Comparison of ENCODE assay signal across 11 mouse cellular contexts in the genomic region with DNA sequence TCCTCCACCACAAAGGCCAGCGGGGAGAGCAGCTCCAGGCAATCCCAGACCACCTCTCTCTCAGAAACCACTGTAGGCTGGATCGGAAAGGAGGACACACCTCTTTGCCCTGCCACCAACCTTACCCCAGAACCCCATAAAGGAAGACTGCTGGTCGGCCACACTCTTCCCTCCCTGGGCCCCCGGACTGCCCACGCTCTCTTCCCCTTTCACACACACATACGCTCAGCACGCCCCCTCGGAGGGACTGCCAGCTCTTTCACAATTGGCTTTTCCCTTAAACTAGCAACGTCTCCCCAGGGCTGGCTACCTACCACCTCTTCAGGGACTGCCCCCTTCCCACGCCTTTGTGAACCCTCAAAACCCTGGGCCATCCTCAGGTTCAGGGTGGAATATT. TPM values are rescaled to one million over a fixed set of nuclear protein-coding genes. Genes with fewer than 3 reads are reported as not detected.
A peak's percentile ranks its signal among the peaks of the same experiment; 100 is the strongest.
DNase-seq lines count a peak whose midpoint lies in the region; ATAC-seq and TF ChIP-seq lines count a peak whose summit lies in the region.
"Had no signal": no experiment of that assay in that cellular context is flagged by ENCODE, and none has a peak within 500 bp of the region (broad histone marks: within the 10 kb centered on the region; RNA-seq: fewer than 3 reads in every experiment).

No protein-coding gene starts in this region.

- H3K36me3 ChIP-seq in hindbrain, postnatal 0 days (ENCODE audit: insufficient read depth, low read length), result no peaks in the 10 kb centered on the region
- peaks cover 6% of the 10 kb centered on the region; the same call in 1 of the 2 replicates for H3K36me3 ChIP-seq in hindbrain, embryonic 11.5 days (ENCODE audit: control insufficient read depth, insufficient read depth, low read length)
- peaks cover 84 to 96% of the 10 kb centered on the region in 2 experiments for H3K36me3 ChIP-seq in CH12.LX (replicated peaks in 1 of 2; ENCODE audit: control insufficient read depth in 1 of 2, insufficient read depth in 1 of 2, low read length in 1 of 2)
- peaks cover 82% of the 10 kb centered on the region for H3K36me3 ChIP-seq in forebrain, embryonic 13.5 days (ENCODE audit: poor library complexity, severe bottlenecking)
- peaks cover 3% of the 10 kb centered on the region; the same call in 1 of the 2 replicates for H3K36me3 ChIP-seq in liver, postnatal 0 days (replicated peaks; ENCODE audit: insufficient read depth, low read length)

- H3K9me3 ChIP-seq in hindbrain, postnatal 0 days (ENCODE audit: low read length), result no peaks in the 10 kb centered on the region
- no peaks in the 10 kb centered on the region for H3K9me3 ChIP-seq in hindbrain, embryonic 11.5 days (ENCODE audit: control insufficient read depth, low read length)
- no peaks in the 10 kb centered on the region for H3K9me3 ChIP-seq in CH12.LX (replicated peaks; ENCODE audit: low read length)
- no peaks in the 10 kb centered on the region for H3K9me3 ChIP-seq in forebrain, embryonic 13.5 days (replicated peaks)
- no peaks in the 10 kb centered on the region for H3K9me3 ChIP-seq in liver, postnatal 0 days (ENCODE audit: low read length)

- H3K9ac ChIP-seq in hindbrain, postnatal 0 days (replicated peaks; ENCODE audit: low read length), result no peak overlapping the region
- H3K9ac ChIP-seq in hindbrain, embryonic 11.5 days (ENCODE audit: low read depth, low read length), result no peak overlapping the region
- no peak overlapping the region for H3K9ac ChIP-seq in CH12.LX (ENCODE audit: insufficient read depth, low read depth)
- H3K9ac ChIP-seq in forebrain, embryonic 13.5 days, result 0 out of 2 replicates have a peak overlapping the region, but pooled peaks have one; percentile 19
- H3K9ac ChIP-seq in liver, postnatal 0 days (replicated peaks), result no peak overlapping the region

- 0 out of 2 replicates have a peak, but pooled peaks cover 4% of the 10 kb centered on the region for H3K4me1 ChIP-seq in hindbrain, postnatal 0 days (ENCODE audit: insufficient read depth, low read length)
- no peaks in the 10 kb centered on the region for H3K4me1 ChIP-seq in hindbrain, embryonic 11.5 days (replicated peaks; ENCODE audit: control insufficient read depth, insufficient read depth, low read length)
- peaks cover 16 to 61% of the 10 kb centered on the region in 2 experiments for H3K4me1 ChIP-seq in CH12.LX (ENCODE audit: control insufficient read depth in 1 of 2, insufficient read depth in 2 of 2)
- H3K4me1 ChIP-seq in forebrain, embryonic 13.5 days, result peaks cover 62% of the 10 kb centered on the region
- H3K4me1 ChIP-seq in liver, postnatal 0 days (ENCODE audit: insufficient read depth), result peaks cover 16% of the 10 kb centered on the region

- intact Hi-C loops in left cerebral cortex, postnatal 25 days (cut with DNase I), result no loop called here

- no peak for ATAC-seq in hindbrain, postnatal 0 days
- ATAC-seq in hindbrain, embryonic 11.5 days (ENCODE audit: low FRiP score), result no peak
- no peak for ATAC-seq in forebrain, embryonic 13.5 days
- ATAC-seq in liver, postnatal 0 days, result no peak

- TF ChIP-seq RAD21 in CH12.LX (IDR thresholded peaks at IDR 0.05; ENCODE audit: low read depth, low read length), result no peak

- TF ChIP-seq POLR2A in CH12.LX (IDR thresholded peaks at IDR 0.05; ENCODE audit: low read depth, low read length), result peak; percentile 24; the same call in 1 of the 2 replicates

- in situ Hi-C loops in CH12.LX (cut with MboI; ENCODE audit: low pct_ligation_motif_present, low pct_unique_long_range_greater_than_20kb, low sequenced_read_pairs), result loop anchor here (10.0 kb wide), 1 partner anchor 312 kb away; no protein-coding TSS in a partner anchor

- TF ChIP-seq EP300 in CH12.LX (IDR thresholded peaks at IDR 0.05; ENCODE audit: low read length), result no peak
- TF ChIP-seq EP300 in liver, postnatal 0 days (IDR thresholded peaks at IDR 0.05; ENCODE audit: low read depth), result no peak

- no peak for TF ChIP-seq CTCF in hindbrain, postnatal 0 days (IDR thresholded peaks at IDR 0.05; ENCODE audit: low read depth)
- no peak for TF ChIP-seq CTCF in CH12.LX (conservative IDR thresholded peaks at IDR 0.05 in 1 of 2, IDR thresholded peaks at IDR 0.05 in 1 of 2; ENCODE audit: low read depth in 2 of 2, low read length in 2 of 2)
- no peak for TF ChIP-seq CTCF in liver, postnatal 0 days (IDR thresholded peaks at IDR 0.05; ENCODE audit: low read depth)

- H3K4me3 ChIP-seq in hindbrain, postnatal 0 days (ENCODE audit: low read length), result no peak overlapping the region
- no peak overlapping the region for H3K4me3 ChIP-seq in hindbrain, embryonic 11.5 days (ENCODE audit: low read depth, low read length)
- H3K4me3 ChIP-seq in CH12.LX (replicated peaks in 1 of 3; ENCODE audit: low read depth in 2 of 3, low read length in 2 of 3, poor library complexity in 1 of 3), result no peak overlapping the region
- H3K4me3 ChIP-seq in forebrain, embryonic 13.5 days, result no peak overlapping the region
- no peak overlapping the region for H3K4me3 ChIP-seq in liver, postnatal 0 days (ENCODE audit: low read depth, low read length)
- H3K4me3 ChIP-seq: layer of hippocampus, adult 2 months had no signal

- no peak for DNase-seq in hindbrain, postnatal 0 days (ENCODE audit: low spot score)
- no peak for DNase-seq in hindbrain, embryonic 11.5 days (ENCODE audit: low spot score)
- no peak for DNase-seq in CH12.LX (ENCODE audit: extremely low read depth)
- peak; percentile 37 for DNase-seq in liver, postnatal 0 days
- no peak for DNase-seq in ovary, postnatal 36 days (ENCODE audit: low spot score)
- no peak for DNase-seq in left cerebral cortex, postnatal 25 days (ENCODE audit: low spot score in 2 of 2)
- no peak for DNase-seq in frontal cortex, postnatal 10 days (ENCODE audit: low spot score in 2 of 2)
- DNase-seq: left cerebral cortex, postnatal 4 days had no signal

- WGBS in hindbrain, postnatal 0 days, result 72% methylated on average over 10 of the region's 10 CpGs
- 78% methylated on average over 10 of the region's 10 CpGs for WGBS in hindbrain, embryonic 11.5 days
- 76% methylated on average over 10 of the region's 10 CpGs for WGBS in forebrain, embryonic 13.5 days
- 39% methylated on average over 10 of the region's 10 CpGs for WGBS in liver, postnatal 0 days (ENCODE audit: insufficient replicate concordance)

- H3K27ac ChIP-seq in hindbrain, postnatal 0 days, result 0 out of 2 replicates have a peak overlapping the region, but pooled peaks have one; percentile 15
- H3K27ac ChIP-seq in hindbrain, embryonic 11.5 days (ENCODE audit: low read depth, low read length), result no peak overlapping the region
- H3K27ac ChIP-seq in CH12.LX (ENCODE audit: insufficient read depth, low read depth), result peak overlapping the region; percentile 47
- peak overlapping the region; percentile 57 for H3K27ac ChIP-seq in forebrain, embryonic 13.5 days
- 0 out of 2 replicates have a peak overlapping the region, but pooled peaks have one; percentile 3 for H3K27ac ChIP-seq in liver, postnatal 0 days (ENCODE audit: low read depth)
- H3K27ac ChIP-seq: layer of hippocampus, adult 2 months had no signal

- H3K79me2 ChIP-seq in CH12.LX (replicated peaks; ENCODE audit: control insufficient read depth, extremely low read depth, insufficient read depth, poor library complexity, severe bottlenecking), result peaks cover 6% of the 10 kb centered on the region; the same call in 1 of the 2 replicates

- dilution Hi-C loops in CH12.LX (cut with MboI; ENCODE audit: extremely low pct_ligation_motif_present, extremely low pct_unique_long_range_greater_than_20kb, low sequenced_read_pairs), result no loop called here

- no peak overlapping the region for H3K4me2 ChIP-seq in hindbrain, postnatal 0 days (ENCODE audit: low read depth, low read length)
- H3K4me2 ChIP-seq in hindbrain, embryonic 11.5 days (replicated peaks; ENCODE audit: low read depth, low read length), result no peak overlapping the region
- H3K4me2 ChIP-seq in CH12.LX (ENCODE audit: insufficient read depth, low read depth, poor library complexity, severe bottlenecking), result no peak overlapping the region
- no peak overlapping the region for H3K4me2 ChIP-seq in forebrain, embryonic 13.5 days
- H3K4me2 ChIP-seq in liver, postnatal 0 days (ENCODE audit: low read depth, low read length), result no peak overlapping the region
- H3K4me2 ChIP-seq: heart, embryonic 11.5 days had no signal

- H3K27me3 ChIP-seq in hindbrain, postnatal 0 days (ENCODE audit: insufficient read depth, low read length), result no peaks in the 10 kb centered on the region
- H3K27me3 ChIP-seq in hindbrain, embryonic 11.5 days (ENCODE audit: control insufficient read depth, insufficient read depth, low read length), result no peaks in the 10 kb centered on the region
- no peaks in the 10 kb centered on the region for H3K27me3 ChIP-seq in CH12.LX (replicated peaks)
- H3K27me3 ChIP-seq in forebrain, embryonic 13.5 days, result no peaks in the 10 kb centered on the region
- H3K27me3 ChIP-seq in liver, postnatal 0 days (ENCODE audit: insufficient read depth, low read length), result no peaks in the 10 kb centered on the region; the same call in 1 of the 2 replicates

TF ChIP-seq in CH12.LX, 34 proteins besides CTCF, POLR2A, EP300 and RAD21 (continues in another document):
- TF ChIP-seq NRF1 (IDR thresholded peaks at IDR 0.05; ENCODE audit: low read depth, low read length), result no peak
- TF ChIP-seq E2F4 (IDR thresholded peaks at IDR 0.05; ENCODE audit: insufficient replicate concordance, low read depth, low read length), result no peak
- no peak for TF ChIP-seq SIN3A (IDR thresholded peaks at IDR 0.05; ENCODE audit: low read length)

RNA-seq across cellular contexts. Expression of a gene that starts 8.9 kb away (rescaled TPM):
- total RNA-seq in hindbrain, postnatal 0 days (2014; rRNA removed), result 22.3 and 27.1 TPM in 2 replicates
- polyA plus RNA-seq in hindbrain, postnatal 0 days (2015; fragmentation: Nextera tagmentation; extraction: Ambion mirVana), result 229 and 263 TPM in 2 replicates
- 1,153 and 1,300 TPM in 2 replicates for polyA plus RNA-seq in hindbrain, embryonic 11.5 days (2014; fragmentation: Nextera tagmentation; extraction: Ambion mirVana)
- total RNA-seq in CH12.LX (2012; rRNA removed) (99.4 and 146 TPM in 2 replicates), CH12.LX (2014; rRNA removed) (33.5 and 42.4 TPM in 2 replicates)
- polyA plus RNA-seq in CH12.LX (2012; ENCODE audit: insufficient read length, low read depth), result 255 and 299 TPM in 2 replicates
- 1,785 and 2,054 TPM in 2 replicates for polyA plus RNA-seq in forebrain, embryonic 13.5 days (2015; fragmentation: Nextera tagmentation; extraction: Ambion mirVana)
- polyA plus RNA-seq in liver, postnatal 0 days (2015; fragmentation: Nextera tagmentation; extraction: Ambion mirVana), result 35.7 and 38.4 TPM in 2 replicates
- total RNA-seq in left cerebral cortex, postnatal 25 days (2021), result 10 to 100 TPM; 97.7 to 97.9 TPM

RNA-seq across cellular contexts. Expression of a gene that starts 33.8 kb away (rescaled TPM):
- 6.6 and 7.7 TPM in 2 replicates for total RNA-seq in hindbrain, postnatal 0 days (2014; rRNA removed)
- polyA plus RNA-seq in hindbrain, postnatal 0 days (2015; fragmentation: Nextera tagmentation; extraction: Ambion mirVana), result 4.9 and 5.2 TPM in 2 replicates
- 5.8 and 6.4 TPM in 2 replicates for polyA plus RNA-seq in hindbrain, embryonic 11.5 days (2014; fragmentation: Nextera tagmentation; extraction: Ambion mirVana)
- 8.9 and 12.4 TPM in 2 replicates for total RNA-seq in CH12.LX (2012; rRNA removed)
- 11.5 and 11.8 TPM in 2 replicates for total RNA-seq in CH12.LX (2014; rRNA removed)
- polyA plus RNA-seq in CH12.LX (2012; ENCODE audit: insufficient read length, low read depth), result 18.6 and 20.8 TPM in 2 replicates
- 6.6 and 7.0 TPM in 2 replicates for polyA plus RNA-seq in forebrain, embryonic 13.5 days (2015; fragmentation: Nextera tagmentation; extraction: Ambion mirVana)
- polyA plus RNA-seq in liver, postnatal 0 days (2015; fragmentation: Nextera tagmentation; extraction: Ambion mirVana), result 0.88 and 1.2 TPM in 2 replicates
- total RNA-seq in left cerebral cortex, postnatal 25 days (2021), result 10 to 100 TPM; 23.6 to 25.9 TPM
